In genomic region chr16:33820269-33821178, GRCm38 (mm10) we compare ENCODE assay signal across 10 mouse cellular contexts. TPM values are rescaled to one million over a fixed set of nuclear protein-coding genes. Genes with fewer than 3 reads are reported as not detected.
DNase-seq lines count a peak whose midpoint lies in the region; ATAC-seq lines count a peak whose summit lies in the region.
"Had no signal": no experiment of that assay in that cellular context is flagged by ENCODE, and none has a peak within 500 bp of the region (broad histone marks: within the 10 kb centered on the region; RNA-seq: fewer than 3 reads in every experiment).

No protein-coding gene starts in this region.

- no peak overlapping the region for H3K27ac ChIP-seq in hindbrain, embryonic 10.5 days
- H3K27ac ChIP-seq in hindbrain, embryonic 12.5 days: no peak overlapping the region
- H3K27ac ChIP-seq in midbrain, embryonic 15.5 days: no peak overlapping the region

- no peak for ATAC-seq in hindbrain, embryonic 12.5 days (ENCODE audit: low FRiP score)
- 0 out of 2 replicates have a peak, but pooled peaks have one; percentile 37 for ATAC-seq in midbrain, embryonic 15.5 days (replicated peaks)
- ATAC-seq: Patski had no signal

- peaks cover 16% of the 10 kb centered on the region for H3K27me3 ChIP-seq in hindbrain, embryonic 10.5 days (ENCODE audit: insufficient read depth, poor library complexity, severe bottlenecking)
- peaks cover 7% of the 10 kb centered on the region; the same call in 1 of the 2 replicates for H3K27me3 ChIP-seq in hindbrain, embryonic 12.5 days
- H3K27me3 ChIP-seq in midbrain, embryonic 15.5 days (replicated peaks): no peaks in the 10 kb centered on the region
- H3K27me3 ChIP-seq: Patski had no signal

- H3K4me3 ChIP-seq in hindbrain, embryonic 10.5 days: no peak overlapping the region
- no peak overlapping the region for H3K4me3 ChIP-seq in hindbrain, embryonic 12.5 days
- no peak overlapping the region for H3K4me3 ChIP-seq in midbrain, embryonic 15.5 days
- H3K4me3 ChIP-seq: myocyte had no signal

- no peaks in the 10 kb centered on the region for H3K36me3 ChIP-seq in hindbrain, embryonic 10.5 days
- no peaks in the 10 kb centered on the region for H3K36me3 ChIP-seq in hindbrain, embryonic 12.5 days
- H3K36me3 ChIP-seq in midbrain, embryonic 15.5 days (replicated peaks): no peaks in the 10 kb centered on the region

- intact Hi-C loops in left cerebral cortex, postnatal 14 days (cut with DNase I): loop anchor here (1.0 to 5.0 kb wide), 3 partner anchors 131 to 292 kb away; no protein-coding TSS in a partner anchor

- peak; percentile 83 for DNase-seq in hindbrain, embryonic 10.5 days (ENCODE audit: low spot score)
- peak; percentile 90 for DNase-seq in cerebellum, adult 8-10 months
- peak; percentile 54 to 83 for DNase-seq in frontal cortex, postnatal 10 days (ENCODE audit: low spot score in 2 of 2)
- DNase-seq in hindlimb bud, embryonic 11.5 days (ENCODE audit: extremely low spot score, low read depth, low spot score): peak; percentile 82
- DNase-seq in left cerebral cortex, postnatal 14 days (ENCODE audit: low spot score in 2 of 2): peak; percentile 88 to 95
- peak; percentile 61 to 79 for DNase-seq in spleen, postnatal 14 days (ENCODE audit: low spot score in 2 of 2)

- H3K9ac ChIP-seq in hindbrain, embryonic 12.5 days: no peak overlapping the region
- H3K9ac ChIP-seq in midbrain, embryonic 15.5 days: no peak overlapping the region

- no peak overlapping the region for H3K4me2 ChIP-seq in hindbrain, embryonic 12.5 days (replicated peaks)
- H3K4me2 ChIP-seq in midbrain, embryonic 15.5 days: no peak overlapping the region

- peaks cover 5% of the 10 kb centered on the region; the same call in 1 of the 2 replicates for H3K4me1 ChIP-seq in hindbrain, embryonic 10.5 days (replicated peaks)
- no peaks in the 10 kb centered on the region for H3K4me1 ChIP-seq in hindbrain, embryonic 12.5 days
- no peaks in the 10 kb centered on the region for H3K4me1 ChIP-seq in midbrain, embryonic 15.5 days

- H3K9me3 ChIP-seq in hindbrain, embryonic 10.5 days: no peaks in the 10 kb centered on the region
- no peaks in the 10 kb centered on the region; the same call in 1 of the 2 replicates for H3K9me3 ChIP-seq in hindbrain, embryonic 12.5 days (replicated peaks)
- H3K9me3 ChIP-seq in midbrain, embryonic 15.5 days: no peaks in the 10 kb centered on the region

- WGBS in hindbrain, embryonic 10.5 days: 21% methylated on average over 17 of the region's 17 CpGs
- WGBS in hindbrain, embryonic 12.5 days: 23% methylated on average over 17 of the region's 17 CpGs
- 21% methylated on average over 17 of the region's 17 CpGs for WGBS in midbrain, embryonic 15.5 days

RNA-seq across cellular contexts. Expression of gene Itgb5, which starts 8.9 kb away (rescaled TPM):
- polyA plus RNA-seq in hindbrain, embryonic 10.5 days (2016; fragmentation: Nextera tagmentation; extraction: Ambion mirVana): 24.2 and 30.3 TPM in 2 replicates
- polyA plus RNA-seq in hindbrain, embryonic 12.5 days (2016; fragmentation: Nextera tagmentation; extraction: Ambion mirVana): 48.3 and 48.9 TPM in 2 replicates
- total RNA-seq in left cerebral cortex, postnatal 14 days (2021): 10 to 100 TPM; 32.5 to 32.7 TPM
- 24.1 and 24.6 TPM in 2 replicates for polyA plus RNA-seq in midbrain, embryonic 15.5 days (2015; fragmentation: Nextera tagmentation; extraction: Ambion mirVana)

RNA-seq across cellular contexts. Expression of gene Muc13, which starts 26.7 kb away (rescaled TPM):
- polyA plus RNA-seq in hindbrain, embryonic 10.5 days (2016; fragmentation: Nextera tagmentation; extraction: Ambion mirVana): 0.09 and 0.26 TPM in 2 replicates
- polyA plus RNA-seq in hindbrain, embryonic 12.5 days (2016; fragmentation: Nextera tagmentation; extraction: Ambion mirVana): 0.12 TPM in 1 of 2 replicates, not detected in the other
- total RNA-seq in left cerebral cortex, postnatal 14 days (2021): not detected
- polyA plus RNA-seq in midbrain, embryonic 15.5 days (2015; fragmentation: Nextera tagmentation; extraction: Ambion mirVana): 0.08 TPM in 1 of 2 replicates, not detected in the other
- polyA plus RNA-seq: Patski had no signal
